Mouse (Mus musculus) liver, embryonic 15.5 days (tissue): ENCODE measurements around the gene Tubb3. TPM values are rescaled to one million over a fixed set of nuclear protein-coding genes. Genes with fewer than 3 reads are reported as not detected.

Experiments used
- ATAC-seq: fragments of 200-750 bp; cut with Nextera tagmentation; 2 replicates; pipeline ENCODE4 v1.8.0; 2017; ENCODE audit warnings: moderate number of reproducible peaks, mild to moderate bottlenecking, moderate library complexity; ENCODE audit not compliant: insufficient read depth
- H3K27ac ChIP-seq: fragments of 300-500 bp; sonication (generic); replicated peaks from 2 replicates; pipeline ENCODE4 v1.5.1; 2015; ENCODE audit warnings: mild to moderate bottlenecking, inconsistent platforms
- H3K27me3 ChIP-seq: fragments of 300-500 bp; sonication (generic); 2 replicates; pipeline ENCODE4 v1.6.1; 2015; ENCODE audit warnings: mild to moderate bottlenecking, inconsistent platforms
- H3K36me3 ChIP-seq: fragments of 300-500 bp; sonication (generic); replicated peaks from 2 replicates; pipeline ENCODE4 v1.6.1; 2015; ENCODE audit warnings: moderate library complexity, mild to moderate bottlenecking, inconsistent platforms
- H3K4me1 ChIP-seq: fragments of 300-500 bp; sonication (generic); replicated peaks from 2 replicates; pipeline ENCODE4 v1.6.1; 2015; ENCODE audit warnings: inconsistent platforms
- H3K4me2 ChIP-seq: fragments of 300-500 bp; sonication (generic); 2 replicates; pipeline ENCODE4 v1.6.1; 2015; ENCODE audit warnings: moderate library complexity, mild to moderate bottlenecking, inconsistent platforms
- H3K4me3 ChIP-seq: fragments of 300-500 bp; sonication (generic); replicated peaks from 2 replicates; pipeline ENCODE4 v1.5.1; 2015; ENCODE audit warnings: mild to moderate bottlenecking, inconsistent platforms
- H3K9ac ChIP-seq: fragments of 300-500 bp; sonication (generic); 2 replicates; pipeline ENCODE4 v1.6.1; 2015; ENCODE audit warnings: moderate library complexity, mild to moderate bottlenecking, inconsistent platforms
- H3K9me3 ChIP-seq: fragments of 300-500 bp; sonication (generic); replicated peaks from 2 replicates; pipeline ENCODE4 v1.6.1; 2016; ENCODE audit warnings: inconsistent platforms
- WGBS: fragments of 180-500 bp; shearing (Covaris S2); methylation state at CpG from one replicate; pipeline ENCODE4 v1.1.7; 2015; ENCODE audit warnings: mixed read lengths; ENCODE audit not compliant: insufficient replicate concordance; 5-methylcytosine and 5-hydroxymethylcytosine counted together
- polyA plus RNA-seq: library from polyadenylated mRNA; unstranded; fragments of >200 nt; fragmentation: Nextera tagmentation; extraction: Ambion mirVana; gene quantifications from 2 replicates; pipeline ENCODE4 v1.2.1, GENCODE M21; 2015

Gene Tubb3
- 0.67 and 0.99 TPM in 2 replicates for polyA plus RNA-seq

DNA sequence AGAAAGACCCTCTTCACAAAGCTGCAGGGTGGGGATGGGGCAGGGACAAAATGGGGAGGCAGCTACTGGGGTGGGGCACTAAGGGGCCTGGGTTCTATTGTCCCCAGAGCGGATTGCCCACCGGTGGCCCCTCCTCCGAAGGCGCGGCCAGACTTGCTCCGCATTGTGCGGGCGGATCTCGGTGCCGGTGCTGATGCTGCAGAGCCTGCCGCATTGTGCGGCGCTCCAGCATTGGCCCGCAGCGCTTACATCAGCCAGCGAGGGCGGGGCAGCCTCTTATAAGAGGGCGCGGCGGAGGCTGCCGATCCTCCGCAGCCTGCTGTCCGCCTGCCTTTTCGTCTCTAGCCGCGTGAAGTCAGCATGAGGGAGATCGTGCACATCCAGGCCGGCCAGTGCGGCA lies at the start of gene Tubb3:
Gene Tubb3 (plus strand): TSS at position 179 of the 400 bp plus-strand sequence.
- Histone ChIP-seq H3K27ac (no peak within 1 kb of the TSS), H3K4me1 (peaks cover 74% of the 10 kb centered on the region), H3K9me3 (no peaks in the 10 kb centered on the region), H3K36me3 (no peaks in the 10 kb centered on the region), H3K4me2 (peak within 1 kb of the TSS; percentile 57), H3K9ac (no peak within 1 kb of the TSS), H3K4me3 (peak within 1 kb of the TSS; percentile 23), H3K27me3 (peaks cover 69% of the 10 kb centered on the region)
- ATAC-seq: peak; percentile 47
- WGBS: under 1% methylated on average over 29 of the region's 29 CpGs

DNA sequence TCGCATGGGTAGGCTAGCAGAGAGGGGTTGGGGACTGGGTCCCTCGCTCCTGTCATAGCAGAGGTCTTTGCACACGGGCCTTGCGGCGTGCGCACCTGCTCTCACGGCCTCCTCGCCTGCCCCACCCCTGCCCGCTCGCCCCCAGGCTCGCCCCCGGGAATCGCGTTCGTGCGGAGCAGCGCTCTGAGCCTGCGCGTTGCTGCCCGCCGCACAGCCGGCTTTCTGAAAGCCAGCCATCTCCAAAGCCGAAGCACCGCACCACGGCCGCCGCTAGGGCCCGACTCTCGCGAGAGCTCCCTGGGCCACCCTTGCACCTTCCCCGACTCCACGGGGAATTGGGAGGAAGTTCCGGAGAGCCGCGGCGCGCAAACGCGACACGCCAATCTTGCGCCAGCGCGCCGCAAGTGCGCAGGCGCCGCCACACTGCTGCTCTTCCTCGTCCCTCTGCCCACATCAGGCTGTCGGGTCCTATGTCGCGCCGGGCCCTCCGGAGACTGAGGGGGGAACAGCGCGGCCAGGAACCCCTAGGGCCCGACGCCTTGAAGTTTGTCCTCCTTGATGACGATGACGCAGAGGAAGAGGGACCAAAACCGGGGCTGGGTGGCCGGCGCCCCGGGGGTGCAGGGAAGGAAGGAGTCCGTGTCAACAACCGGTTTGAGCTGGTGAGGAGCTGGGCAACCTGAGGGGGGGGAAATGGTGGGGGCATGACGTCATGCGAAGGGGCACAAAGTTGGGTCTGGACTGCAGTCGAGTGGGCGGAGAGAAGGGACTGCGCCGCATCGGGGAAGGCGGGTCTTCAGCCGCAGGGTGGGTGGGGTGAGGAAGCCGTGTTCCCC lies 37.6 kb upstream of the Tubb3 start, which contains the start of gene Tcf25:
Gene Tcf25 (plus strand): TSS at position 351 of the 836 bp plus-strand sequence.
- Histone ChIP-seq H3K9ac (peak within 1 kb of the TSS; percentile 71), H3K4me3 (peak within 1 kb of the TSS; percentile 87), H3K36me3 (0 out of 2 replicates have a peak, but pooled peaks cover 11% of the 10 kb centered on the region), H3K4me1 (peaks cover 32% of the 10 kb centered on the region), H3K4me2 (peak within 1 kb of the TSS; percentile 96), H3K9me3 (no peaks in the 10 kb centered on the region), H3K27me3 (no peaks in the 10 kb centered on the region), H3K27ac (peak within 1 kb of the TSS; percentile 91)
- WGBS: under 1% methylated on average over 75 of the region's 75 CpGs
- peak; percentile 85 for ATAC-seq

DNA sequence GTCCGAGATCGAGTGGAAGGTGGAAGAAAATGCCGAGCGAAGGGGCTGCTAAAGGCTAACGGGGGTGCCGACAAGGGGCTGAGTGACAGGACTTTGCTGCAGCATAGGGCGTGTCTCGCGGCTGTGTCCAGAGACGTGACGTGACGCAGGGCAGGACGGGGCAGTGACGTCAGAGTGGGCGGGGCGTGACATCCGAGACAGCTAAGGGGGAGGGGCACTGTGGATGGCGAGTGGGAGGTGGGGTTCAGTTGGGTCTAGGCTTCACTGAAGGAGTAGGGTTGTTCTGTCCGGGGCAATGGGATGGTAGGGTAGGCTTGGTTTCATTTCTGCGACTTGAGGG lies 37.0 kb upstream of the Tubb3 start:
- Histone ChIP-seq H3K4me1 (peaks cover 32% of the 10 kb centered on the region), H3K4me2 (peak overlapping the region; percentile 96), H3K9ac (peak overlapping the region; percentile 71), H3K9me3 (no peaks in the 10 kb centered on the region), H3K27me3 (no peaks in the 10 kb centered on the region), H3K36me3 (0 out of 2 replicates have a peak, but pooled peaks cover 11% of the 10 kb centered on the region), H3K27ac (peak overlapping the region; percentile 91), H3K4me3 (peak overlapping the region; percentile 87)
- ATAC-seq: peak; percentile 71
- under 1% methylated on average over 20 of the region's 20 CpGs for WGBS

DNA sequence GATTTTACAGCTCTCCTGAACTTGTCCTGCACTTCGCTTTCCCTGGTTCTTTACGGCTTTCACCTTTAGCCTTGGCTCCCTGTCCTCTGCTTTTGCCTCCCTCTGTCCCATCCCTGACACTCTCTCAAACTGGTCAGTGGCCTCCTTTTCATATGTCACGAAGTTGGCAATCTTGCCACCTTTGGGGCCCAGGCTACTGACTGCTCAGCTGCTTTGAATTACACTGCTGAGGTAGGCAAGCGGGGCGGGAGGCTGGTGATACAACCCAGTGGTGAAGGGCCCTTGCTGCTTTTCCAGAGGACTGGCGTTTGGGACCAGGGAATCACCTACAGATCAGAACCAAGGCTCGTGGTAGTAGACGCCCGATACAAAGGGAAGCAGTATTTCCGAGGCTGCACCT lies 35.5 kb upstream of the Tubb3 start:
- no peak overlapping the region for H3K27ac ChIP-seq

DNA sequence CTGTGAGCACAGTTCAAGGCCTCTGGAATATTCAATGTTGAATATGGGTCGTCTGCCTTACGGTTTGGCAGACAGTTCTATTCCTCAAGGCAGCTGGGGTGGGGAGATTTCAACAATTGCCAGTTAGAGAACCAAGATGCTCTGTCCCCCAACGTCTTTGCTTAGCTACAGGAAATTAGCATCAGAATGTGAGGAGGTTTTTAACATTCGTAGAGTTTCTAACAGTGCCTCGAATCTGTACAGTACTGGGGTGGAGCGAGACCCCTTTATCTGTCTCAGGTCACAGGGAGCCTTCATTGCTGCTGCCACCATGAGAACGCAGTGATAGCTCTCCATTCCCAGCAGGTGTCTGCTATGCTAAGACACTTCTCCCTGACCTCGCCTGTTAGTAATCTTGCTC lies 35.1 kb upstream of the Tubb3 start:
- H3K27me3 ChIP-seq: no peaks in the 10 kb centered on the region
- no peak overlapping the region for H3K27ac ChIP-seq
- no peak overlapping the region for H3K9ac ChIP-seq
- H3K9me3 ChIP-seq: no peaks in the 10 kb centered on the region
- H3K4me1 ChIP-seq: peaks cover 32% of the 10 kb centered on the region
- no peak overlapping the region for H3K4me2 ChIP-seq
- ATAC-seq: no peak
- H3K4me3 ChIP-seq: no peak overlapping the region
- 60% methylated on average over 8 of the region's 8 CpGs for WGBS
- H3K36me3 ChIP-seq: peaks cover 12% of the 10 kb centered on the region; the same call in 1 of the 2 replicates

More for the DNA sequence above, 35.5 kb upstream of the Tubb3 start:
- ATAC-seq: no peak
- Histone ChIP-seq H3K4me2 (no peak overlapping the region), H3K27me3 (no peaks in the 10 kb centered on the region), H3K4me1 (peaks cover 32% of the 10 kb centered on the region), H3K4me3 (no peak overlapping the region), H3K36me3 (0 out of 2 replicates have a peak, but pooled peaks cover 11% of the 10 kb centered on the region), H3K9ac (no peak overlapping the region), H3K9me3 (no peaks in the 10 kb centered on the region)
- WGBS: 82% methylated on average over 10 of the region's 10 CpGs

DNA sequence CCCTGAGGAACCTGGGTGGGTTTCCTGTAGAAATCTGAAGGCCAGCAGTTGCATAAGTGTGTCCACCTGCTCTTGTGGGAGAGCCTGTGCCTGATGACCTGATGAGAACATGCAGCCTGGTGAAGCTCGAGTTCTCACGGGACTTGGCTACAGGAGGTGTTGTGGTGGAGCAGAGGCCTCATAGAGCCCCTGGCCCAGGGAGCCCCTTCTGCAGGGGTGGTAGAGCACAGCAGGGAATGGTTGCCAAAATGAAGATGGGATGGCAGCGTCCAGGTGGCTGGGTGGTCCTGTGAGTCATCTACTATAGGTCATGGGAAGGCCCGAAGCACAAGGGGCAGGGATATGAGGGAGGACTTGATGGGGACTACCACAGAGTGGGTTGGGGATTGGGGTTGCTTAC lies 29.5 kb upstream of the Tubb3 start:
- 86% methylated on average over 4 of the region's 4 CpGs for WGBS
- no peak overlapping the region for H3K4me2 ChIP-seq
- H3K9me3 ChIP-seq: no peaks in the 10 kb centered on the region
- no peaks in the 10 kb centered on the region for H3K27me3 ChIP-seq
- ATAC-seq: no peak
- peaks cover 62% of the 10 kb centered on the region for H3K36me3 ChIP-seq
- no peak overlapping the region for H3K27ac ChIP-seq
- H3K4me3 ChIP-seq: no peak overlapping the region
- no peak overlapping the region for H3K9ac ChIP-seq
- H3K4me1 ChIP-seq: no peaks in the 10 kb centered on the region

DNA sequence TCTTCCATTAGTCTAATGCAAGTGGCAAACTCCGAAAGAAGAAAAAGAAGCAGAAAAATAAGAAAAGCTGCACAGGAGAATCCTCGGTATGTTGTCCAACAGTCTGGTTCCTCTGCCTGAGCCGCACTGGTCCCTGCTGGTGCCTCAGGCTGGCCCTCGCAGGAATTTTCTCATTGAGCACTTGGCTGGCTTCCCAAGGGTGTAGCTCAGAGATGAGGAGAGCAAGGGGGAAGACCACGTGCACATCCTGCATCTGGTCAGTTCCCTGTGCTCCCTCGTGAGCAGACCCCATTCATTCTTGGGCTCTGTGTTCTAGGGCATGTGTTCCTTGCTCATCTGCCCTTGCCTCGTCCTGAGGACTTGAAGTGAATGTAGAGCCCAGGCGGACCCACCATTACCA lies 28.7 kb upstream of the Tubb3 start:
- H3K36me3 ChIP-seq: peaks cover 69% of the 10 kb centered on the region
- 78% methylated on average over 8 of the region's 8 CpGs for WGBS
- no peak for ATAC-seq

DNA sequence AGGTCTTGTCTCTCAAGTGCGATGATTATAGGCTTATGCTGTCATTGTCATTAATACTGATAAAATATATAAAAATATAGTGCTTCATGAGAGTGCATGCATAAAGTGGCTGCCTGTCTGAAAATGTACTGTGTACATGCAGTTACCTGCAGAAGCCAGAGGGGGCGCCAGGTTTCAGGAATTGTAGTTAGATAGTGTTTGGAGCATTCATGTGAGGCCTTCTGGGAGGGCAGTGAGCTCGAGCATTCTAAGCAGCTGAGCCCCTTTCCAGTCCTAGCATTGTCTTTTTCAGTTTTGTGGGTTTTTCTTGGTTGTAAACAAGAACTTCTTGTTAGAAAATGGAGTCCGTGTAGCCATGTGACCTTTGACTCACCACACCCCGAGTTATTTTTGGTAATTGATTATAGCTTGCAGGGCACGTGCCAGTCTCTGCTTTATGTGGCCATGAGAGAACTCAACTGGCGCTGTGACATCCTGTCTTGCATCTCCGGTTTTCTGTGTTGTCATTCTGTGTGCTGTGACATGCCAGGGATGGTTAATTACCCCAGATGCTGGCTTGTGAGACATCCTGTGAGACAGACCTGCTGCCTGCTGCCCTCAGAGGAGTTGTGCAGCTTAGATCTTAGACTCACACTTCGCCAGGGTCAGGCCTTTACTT lies 26.2 kb upstream of the Tubb3 start:
- Histone ChIP-seq H3K4me3 (no peak overlapping the region), H3K4me2 (no peak overlapping the region), H3K27ac (no peak overlapping the region), H3K4me1 (no peaks in the 10 kb centered on the region), H3K9ac (no peak overlapping the region), H3K9me3 (no peaks in the 10 kb centered on the region), H3K36me3 (peaks cover 88% of the 10 kb centered on the region), H3K27me3 (no peaks in the 10 kb centered on the region)
- 64% methylated on average over 9 of the region's 9 CpGs for WGBS
- no peak for ATAC-seq

More for the DNA sequence above, 28.7 kb upstream of the Tubb3 start:
- Histone ChIP-seq H3K4me3 (no peak overlapping the region), H3K27ac (no peak overlapping the region), H3K27me3 (no peaks in the 10 kb centered on the region), H3K9ac (no peak overlapping the region), H3K9me3 (no peaks in the 10 kb centered on the region), H3K4me2 (no peak overlapping the region), H3K4me1 (no peaks in the 10 kb centered on the region)

DNA sequence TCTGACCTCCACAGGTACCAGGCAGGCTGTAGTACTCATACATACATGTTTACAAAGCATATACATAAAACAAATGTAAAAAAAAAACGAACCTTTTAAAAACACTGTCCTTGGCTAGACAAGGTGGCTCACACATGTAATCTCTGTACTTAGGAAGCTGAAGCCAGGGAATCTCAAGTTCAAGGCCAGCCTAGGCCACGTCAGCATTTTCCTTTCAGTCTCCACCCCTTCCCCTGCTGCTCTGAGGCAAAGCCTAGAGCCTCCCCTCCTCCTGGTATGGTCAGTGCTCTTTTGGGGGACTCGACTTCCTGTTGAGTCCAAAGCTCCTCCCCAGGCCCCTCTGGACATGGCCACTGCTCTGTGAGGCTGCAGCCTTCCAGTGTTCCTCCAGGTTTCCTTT lies 24.2 kb upstream of the Tubb3 start:
- WGBS: 69% methylated on average over 3 of the region's 3 CpGs
- H3K36me3 ChIP-seq: peaks cover 98% of the 10 kb centered on the region
- no peaks in the 10 kb centered on the region for H3K9me3 ChIP-seq
- H3K27ac ChIP-seq: no peak overlapping the region
- no peak overlapping the region for H3K4me3 ChIP-seq
- H3K9ac ChIP-seq: no peak overlapping the region
- H3K4me2 ChIP-seq: no peak overlapping the region
- H3K27me3 ChIP-seq: no peaks in the 10 kb centered on the region
- ATAC-seq: no peak
- no peaks in the 10 kb centered on the region for H3K4me1 ChIP-seq

DNA sequence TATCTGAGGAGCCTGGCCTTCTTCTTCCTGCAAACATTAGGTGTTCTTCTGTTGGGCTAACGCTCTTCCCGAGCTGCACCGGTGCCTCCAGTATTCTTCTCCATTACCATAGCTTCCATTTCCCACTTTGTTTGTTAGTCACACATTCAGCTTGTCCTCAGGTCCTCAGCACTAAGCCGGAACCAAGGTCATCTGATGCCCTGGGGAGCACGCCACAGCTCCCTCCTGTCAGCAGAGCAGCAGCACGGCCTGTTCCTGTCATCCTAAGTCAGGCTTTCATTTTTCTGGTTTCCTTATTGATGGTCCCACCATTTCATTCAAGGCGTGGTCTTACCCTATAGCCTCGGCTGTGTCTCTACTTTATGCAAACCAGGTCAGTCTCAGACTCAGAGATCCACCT lies 23.4 kb upstream of the Tubb3 start:
- Histone ChIP-seq H3K27ac (no peak overlapping the region), H3K9me3 (no peaks in the 10 kb centered on the region), H3K27me3 (no peaks in the 10 kb centered on the region), H3K4me3 (no peak overlapping the region), H3K4me1 (no peaks in the 10 kb centered on the region), H3K4me2 (no peak overlapping the region), H3K9ac (no peak overlapping the region), H3K36me3 (peaks cover 98% of the 10 kb centered on the region)
- 72% methylated on average over 8 of the region's 8 CpGs for WGBS
- no peak for ATAC-seq

DNA sequence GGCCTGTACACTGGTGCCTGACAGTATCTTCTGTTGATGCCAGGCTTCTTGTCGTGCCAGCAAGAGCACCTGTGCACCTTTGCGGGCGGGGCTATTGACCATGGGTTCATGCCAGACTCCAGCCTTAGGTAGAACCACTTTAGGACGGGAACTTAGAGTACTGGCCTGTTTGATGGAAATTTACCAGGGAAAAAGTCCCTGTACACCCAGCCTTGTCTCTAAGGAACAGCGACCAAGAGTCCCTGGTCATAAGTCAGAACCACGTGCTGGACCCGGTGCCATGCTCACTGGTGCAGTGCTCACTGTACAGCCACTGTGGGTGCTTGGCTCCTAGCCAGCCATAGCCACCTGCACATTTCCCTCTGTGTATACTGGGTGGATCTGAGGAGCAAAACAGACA lies 22.2 kb upstream of the Tubb3 start:
- Histone ChIP-seq H3K27me3 (no peaks in the 10 kb centered on the region), H3K4me3 (no peak overlapping the region), H3K4me1 (no peaks in the 10 kb centered on the region), H3K36me3 (peaks cover 98% of the 10 kb centered on the region), H3K9ac (no peak overlapping the region), H3K9me3 (no peaks in the 10 kb centered on the region), H3K4me2 (no peak overlapping the region), H3K27ac (no peak overlapping the region)
- WGBS: 80% methylated on average over 7 of the region's 7 CpGs
- no peak for ATAC-seq
